Mouse (Mus musculus): ENCODE measurements around the gene Dcbld2.

- TF ChIP-seq CTCF (IDR thresholded peaks at IDR 0.05; ENCODE audit: low read depth) (no peak), EP300 (IDR thresholded peaks at IDR 0.05; ENCODE audit: low read depth) (no peak)
Measured at GRCm38 (mm10) chr16:58499650-58500049, 91.4 kb downstream of the Dcbld2 start.

Data from liver, embryonic 14.5 days (tissue).